Mouse (Mus musculus): Measurements from ENCODE around the gene Tgoln1. TPM values are rescaled to one million over a fixed set of nuclear protein-coding genes. Genes with fewer than 3 reads are reported as not detected.

The Tgoln1 gene
- polyA plus RNA-seq, 1 experiment = 10.2 TPM

DNA sequence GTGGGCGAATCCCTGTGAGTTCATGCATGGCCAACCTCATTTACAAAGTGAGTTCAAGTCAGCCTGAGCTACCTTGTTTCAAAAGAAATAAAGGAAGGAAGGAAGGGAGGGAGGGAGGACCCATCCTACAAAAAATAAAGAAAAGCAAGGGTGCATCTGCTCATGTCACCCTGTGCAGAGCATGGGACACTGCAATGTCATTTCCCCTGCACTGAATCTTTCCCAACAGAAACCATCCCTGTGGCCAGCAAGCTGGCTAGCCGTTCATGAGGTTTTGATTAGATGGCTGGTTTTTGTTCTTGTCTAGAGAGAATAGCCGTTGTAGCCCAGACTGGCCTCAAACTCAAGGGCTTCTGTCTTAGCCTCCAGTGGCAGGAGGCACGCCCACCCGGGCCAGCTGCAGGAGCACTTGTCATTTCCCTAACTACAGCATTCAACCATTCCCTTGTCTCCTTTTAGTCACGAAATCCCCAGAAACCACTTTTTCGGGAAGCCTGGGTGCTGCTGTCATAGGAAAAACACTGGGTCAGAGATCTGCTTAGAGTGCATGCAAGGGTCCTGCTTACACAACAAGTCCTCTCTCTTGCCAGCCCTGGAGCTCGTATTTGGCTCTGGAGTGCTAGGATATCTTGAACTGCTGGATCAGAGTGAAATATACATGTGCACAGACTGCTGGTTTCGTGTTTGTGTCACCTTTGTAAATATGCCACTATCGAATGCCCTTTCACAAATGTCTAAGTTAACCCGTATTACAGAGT, 35.0 kb downstream of the Tgoln1 start:
- TF ChIP-seq MYOD1 (IDR thresholded peaks at IDR 0.05; ENCODE audit: control insufficient read depth, insufficient read length, low read depth) (no peak), FOSL1 (IDR thresholded peaks at IDR 0.05; ENCODE audit: insufficient read depth, low read length, poor library complexity, severe bottlenecking) (no peak), MAX (IDR thresholded peaks at IDR 0.05) (no peak)
- Histone ChIP-seq H3K79me2 (ENCODE audit: control insufficient read depth, insufficient read depth) (no peaks in the 10 kb centered on the region), H3K27me3 (ENCODE audit: control insufficient read depth, insufficient read depth, insufficient read length) (no peaks in the 10 kb centered on the region), H3K79me3 (ENCODE audit: low read depth) (no peaks in the 10 kb centered on the region), H3K36me3 (ENCODE audit: control insufficient read depth, insufficient read depth) (no peaks in the 10 kb centered on the region), H3ac (ENCODE audit: control insufficient read depth, insufficient read length, low read depth) (no peak overlapping the region), H3K4me3 (ENCODE audit: insufficient read depth, poor library complexity, severe bottlenecking) (no peak overlapping the region)

DNA sequence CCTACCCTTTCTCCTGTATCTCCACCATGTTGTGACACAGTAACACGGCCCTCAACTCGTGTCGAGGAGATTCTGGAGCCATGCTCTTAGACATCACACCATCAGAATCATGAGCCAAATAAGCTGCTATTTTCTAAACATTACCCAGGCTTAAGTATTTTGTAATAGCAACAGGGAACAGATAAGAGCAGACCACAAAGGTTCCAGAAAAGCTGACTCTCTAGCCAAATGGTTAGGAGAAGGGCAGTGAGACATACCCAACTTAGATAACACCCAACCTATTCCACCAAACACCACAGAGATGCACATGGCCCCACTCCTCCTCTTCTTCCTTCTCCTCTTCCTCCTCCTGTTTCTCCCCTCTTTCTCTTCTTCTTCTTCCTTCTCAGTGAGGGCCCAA, 40.8 kb downstream of the Tgoln1 start:
- no peaks in the 10 kb centered on the region for H3K36me3 ChIP-seq (ENCODE audit: control insufficient read depth, insufficient read depth)

DNA sequence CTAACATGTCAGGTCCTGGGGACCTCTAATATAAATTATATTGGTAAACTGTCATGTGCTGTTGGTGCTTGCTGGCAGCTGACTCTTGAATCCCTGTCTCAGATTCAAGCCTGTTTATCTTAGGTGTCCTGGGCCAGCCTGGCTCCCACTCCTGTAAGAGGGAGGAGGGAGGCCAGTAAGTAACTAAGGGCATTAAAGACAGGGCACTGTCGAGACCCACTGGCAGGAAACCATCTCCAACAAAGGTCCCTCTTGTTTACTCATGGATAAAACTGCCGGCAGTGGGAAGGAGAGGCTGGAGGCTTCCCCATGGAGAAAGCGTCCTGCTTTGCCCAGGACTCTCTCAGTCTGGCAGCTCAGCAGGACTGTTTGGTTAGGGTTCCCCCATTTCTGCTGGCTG, 45.0 kb downstream of the Tgoln1 start:
- TF ChIP-seq CEBPB (IDR thresholded peaks at IDR 0.05; ENCODE audit: low read depth) (no peak), USF1 (IDR thresholded peaks at IDR 0.05; ENCODE audit: low read depth) (no peak), CTCF (IDR thresholded peaks at IDR 0.05; ENCODE audit: control insufficient read depth, insufficient read depth, insufficient read length) (no peak), MYOG (IDR thresholded peaks at IDR 0.05; ENCODE audit: control insufficient read depth, extremely low read depth, insufficient read length) (no peak), FOSL1 (IDR thresholded peaks at IDR 0.05; ENCODE audit: insufficient read depth, low read length, poor library complexity, severe bottlenecking) (no peak), MYOD1 (IDR thresholded peaks at IDR 0.05; ENCODE audit: control insufficient read depth, insufficient read length, low read depth) (no peak), MAX (IDR thresholded peaks at IDR 0.05) (no peak)
- no peak overlapping the region for H3K4me3 ChIP-seq (ENCODE audit: insufficient read depth, poor library complexity, severe bottlenecking)
- H3ac ChIP-seq (ENCODE audit: control insufficient read depth, insufficient read length, low read depth) = no peak overlapping the region
- H3K27me3 ChIP-seq (ENCODE audit: control insufficient read depth, insufficient read depth, insufficient read length) = no peaks in the 10 kb centered on the region
- H3K79me3 ChIP-seq (ENCODE audit: low read depth) = no peaks in the 10 kb centered on the region
- H3K79me2 ChIP-seq (ENCODE audit: control insufficient read depth, insufficient read depth) = no peaks in the 10 kb centered on the region
- no peaks in the 10 kb centered on the region for H3K36me3 ChIP-seq (ENCODE audit: control insufficient read depth, insufficient read depth)

More for the DNA sequence above, 40.8 kb downstream of the Tgoln1 start:
- Histone ChIP-seq H3K27me3 (ENCODE audit: control insufficient read depth, insufficient read depth, insufficient read length) (no peaks in the 10 kb centered on the region), H3K79me2 (ENCODE audit: control insufficient read depth, insufficient read depth) (no peaks in the 10 kb centered on the region), H3ac (ENCODE audit: control insufficient read depth, insufficient read length, low read depth) (no peak overlapping the region), H3K79me3 (ENCODE audit: low read depth) (no peaks in the 10 kb centered on the region), H3K4me3 (ENCODE audit: insufficient read depth, poor library complexity, severe bottlenecking) (no peak overlapping the region)
- TF ChIP-seq MAX (IDR thresholded peaks at IDR 0.05) (no peak), USF1 (IDR thresholded peaks at IDR 0.05; ENCODE audit: low read depth) (no peak), FOSL1 (IDR thresholded peaks at IDR 0.05; ENCODE audit: insufficient read depth, low read length, poor library complexity, severe bottlenecking) (no peak), CEBPB (IDR thresholded peaks at IDR 0.05; ENCODE audit: low read depth) (no peak), MYOD1 (IDR thresholded peaks at IDR 0.05; ENCODE audit: control insufficient read depth, insufficient read length, low read depth) (no peak), CTCF (IDR thresholded peaks at IDR 0.05; ENCODE audit: control insufficient read depth, insufficient read depth, insufficient read length) (no peak), MYOG (IDR thresholded peaks at IDR 0.05; ENCODE audit: control insufficient read depth, extremely low read depth, insufficient read length) (no peak)

DNA sequence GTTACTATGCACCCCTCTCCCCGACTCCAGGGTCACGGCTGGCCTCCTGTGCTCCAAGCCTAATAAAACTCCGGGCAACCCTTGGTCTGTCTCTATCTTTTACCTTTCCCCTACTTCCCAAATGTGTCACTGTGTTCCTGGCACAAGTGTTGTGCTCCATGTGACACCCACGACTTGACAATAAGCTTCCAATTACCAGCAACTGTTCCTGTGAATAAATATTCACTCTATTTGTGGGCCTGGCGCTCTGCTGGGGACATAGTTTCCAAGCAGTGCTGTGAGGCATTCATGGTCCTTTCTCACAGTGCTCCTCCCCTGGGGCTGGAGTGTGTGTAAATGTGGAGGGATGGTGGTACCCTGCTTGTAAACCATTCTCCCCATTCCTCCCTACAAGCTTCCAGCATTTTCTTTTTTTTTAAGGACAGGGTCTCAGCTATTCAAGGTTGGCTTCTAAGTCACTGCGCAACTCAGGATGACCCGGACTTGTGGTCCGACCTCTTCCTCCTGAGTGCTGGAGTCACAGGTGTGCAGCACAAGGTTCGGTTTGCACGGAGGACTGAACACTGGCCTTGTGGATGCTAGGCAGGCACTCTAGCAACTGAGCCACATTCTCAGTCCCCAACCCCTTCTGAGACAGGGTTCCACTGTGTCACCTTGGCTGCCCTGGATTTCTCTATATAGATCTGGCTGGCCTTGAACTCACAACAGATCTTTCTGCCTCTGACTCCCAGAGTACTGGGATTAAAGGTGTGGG, 46.0 kb downstream of the Tgoln1 start:
- Histone ChIP-seq H3K27me3 (ENCODE audit: control insufficient read depth, insufficient read depth, insufficient read length) (no peaks in the 10 kb centered on the region), H3K4me3 (ENCODE audit: insufficient read depth, poor library complexity, severe bottlenecking) (no peak overlapping the region), H3ac (ENCODE audit: control insufficient read depth, insufficient read length, low read depth) (no peak overlapping the region), H3K79me3 (ENCODE audit: low read depth) (no peaks in the 10 kb centered on the region), H3K79me2 (ENCODE audit: control insufficient read depth, insufficient read depth) (no peaks in the 10 kb centered on the region), H3K36me3 (ENCODE audit: control insufficient read depth, insufficient read depth) (no peaks in the 10 kb centered on the region)
- TF ChIP-seq MYOG (IDR thresholded peaks at IDR 0.05; ENCODE audit: control insufficient read depth, extremely low read depth, insufficient read length) = no peak
- TF ChIP-seq FOSL1 (IDR thresholded peaks at IDR 0.05; ENCODE audit: insufficient read depth, low read length, poor library complexity, severe bottlenecking) = no peak
- TF ChIP-seq MYOD1 (IDR thresholded peaks at IDR 0.05; ENCODE audit: control insufficient read depth, insufficient read length, low read depth) = no peak
- no peak for TF ChIP-seq MAX (IDR thresholded peaks at IDR 0.05)
- TF ChIP-seq CTCF (IDR thresholded peaks at IDR 0.05; ENCODE audit: control insufficient read depth, insufficient read depth, insufficient read length) = no peak
- no peak for TF ChIP-seq USF1 (IDR thresholded peaks at IDR 0.05; ENCODE audit: low read depth)
- no peak for TF ChIP-seq CEBPB (IDR thresholded peaks at IDR 0.05; ENCODE audit: low read depth)

DNA sequence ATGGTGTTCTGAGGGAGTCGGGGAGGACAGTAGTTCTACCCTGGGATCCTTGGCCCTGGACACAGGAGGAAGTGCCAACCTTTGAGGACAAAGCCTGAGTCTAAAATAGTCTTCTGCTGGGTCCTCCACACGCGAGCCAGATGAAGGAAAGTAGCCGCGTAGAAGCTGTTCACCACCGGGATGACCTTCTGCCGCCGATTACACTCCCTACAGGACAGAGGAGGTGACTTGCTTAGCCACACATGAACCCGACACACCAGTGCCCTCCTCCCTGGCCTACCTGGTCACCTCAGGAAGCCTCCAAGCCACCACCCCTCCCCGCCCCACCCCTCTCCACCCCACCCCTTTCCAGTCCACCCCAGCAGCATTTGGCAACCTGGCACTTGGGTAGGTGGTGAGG, 48.1 kb downstream of the Tgoln1 start:
- TF ChIP-seq MAX (IDR thresholded peaks at IDR 0.05) = no peak
- TF ChIP-seq MYOD1 (IDR thresholded peaks at IDR 0.05; ENCODE audit: control insufficient read depth, insufficient read length, low read depth) = no peak
- TF ChIP-seq MYOG (IDR thresholded peaks at IDR 0.05; ENCODE audit: control insufficient read depth, extremely low read depth, insufficient read length) = no peak
- no peaks in the 10 kb centered on the region for H3K27me3 ChIP-seq (ENCODE audit: control insufficient read depth, insufficient read depth, insufficient read length)
- no peak overlapping the region for H3ac ChIP-seq (ENCODE audit: control insufficient read depth, insufficient read length, low read depth)
- no peaks in the 10 kb centered on the region for H3K36me3 ChIP-seq (ENCODE audit: control insufficient read depth, insufficient read depth)
- H3K79me3 ChIP-seq (ENCODE audit: low read depth) = no peaks in the 10 kb centered on the region
- H3K79me2 ChIP-seq (ENCODE audit: control insufficient read depth, insufficient read depth) = no peaks in the 10 kb centered on the region
- no peak overlapping the region for H3K4me3 ChIP-seq (ENCODE audit: insufficient read depth, poor library complexity, severe bottlenecking)
